Mouse (Mus musculus) CD4-positive, CD25-positive, alpha-beta regulatory T cell, adult 4 months (primary cell): ENCODE results near the gene Ten1. TPM values are rescaled to one million over a fixed set of nuclear protein-coding genes. Genes with fewer than 3 reads are reported as not detected.
A peak's percentile ranks its signal among the peaks of the same experiment; 100 is the strongest.

ENCODE experiments used
- ATAC-seq: one replicate; pipeline ENCODE4 v1.8.0; 2017
- polyA plus RNA-seq, 2 experiments: library from polyadenylated mRNA; unstranded; fragments of 100-300 nt; shearing (Covaris generic); gene quantifications; one replicate each; pipeline ENCODE4 v1.2.1; 2017

Gene Ten1
- 10 to 100 TPM; 44.6 to 49.5 TPM for polyA plus RNA-seq

GRCm38 (mm10) chr11:116198639-116199531 is at the start of gene Ten1, which contains the start of gene Acox1:
Ten1 (plus strand) TSS chr11:116198855.
Acox1 (minus strand) TSS chr11:116199045.
- peak; percentile 88 for ATAC-seq

GRCm38 (mm10) chr11:116149341-116149740 is 49.3 kb upstream of the Ten1 start:
- no peak for ATAC-seq

- ATAC-seq: no peak
Observed at GRCm38 (mm10) chr11:116150960-116151359, 47.7 kb upstream of the Ten1 start.

- no peak for ATAC-seq
Observed at GRCm38 (mm10) chr11:116161312-116161711, 37.3 kb upstream of the Ten1 start.

GRCm38 (mm10) chr11:116162146-116162545 is 36.5 kb upstream of the Ten1 start:
- ATAC-seq: no peak

GRCm38 (mm10) chr11:116163002-116163401 is 35.7 kb upstream of the Ten1 start:
- no peak for ATAC-seq

- no peak for ATAC-seq
Observed at GRCm38 (mm10) chr11:116167232-116167631, 31.4 kb upstream of the Ten1 start.

GRCm38 (mm10) chr11:116167884-116168439 is 30.7 kb upstream of the Ten1 start, which contains the start of gene Fbf1:
Fbf1 (minus strand) TSS chr11:116168166.
- ATAC-seq: peak; percentile 99

- no peak for ATAC-seq
Observed at GRCm38 (mm10) chr11:116169214-116169613, 29.4 kb upstream of the Ten1 start.

GRCm38 (mm10) chr11:116170003-116170800 is 28.5 kb upstream of the Ten1 start:
- no peak for ATAC-seq

GRCm38 (mm10) chr11:116171959-116172358 is 26.7 kb upstream of the Ten1 start:
- ATAC-seq: no peak

GRCm38 (mm10) chr11:116174775-116175448 is 23.7 kb upstream of the Ten1 start:
- no peak for ATAC-seq

GRCm38 (mm10) chr11:116176010-116176409 is 22.6 kb upstream of the Ten1 start:
- no peak for ATAC-seq

- ATAC-seq: no peak
Observed at GRCm38 (mm10) chr11:116178411-116179121, 20.1 kb upstream of the Ten1 start.

- no peak for ATAC-seq
Observed at GRCm38 (mm10) chr11:116185836-116186235, 12.8 kb upstream of the Ten1 start.

- ATAC-seq: no peak
Observed at GRCm38 (mm10) chr11:116186360-116186759, 12.3 kb upstream of the Ten1 start.

GRCm38 (mm10) chr11:116187226-116187930 is 11.3 kb upstream of the Ten1 start:
- ATAC-seq: no peak

GRCm38 (mm10) chr11:116194619-116195018 is 4.0 kb upstream of the Ten1 start:
- ATAC-seq: no peak

GRCm38 (mm10) chr11:116195252-116195651 is 3.4 kb upstream of the Ten1 start:
- ATAC-seq: no peak

- ATAC-seq: no peak
Observed at GRCm38 (mm10) chr11:116196336-116196735, 2.3 kb upstream of the Ten1 start.
